Mouse (Mus musculus) embryonic facial prominence, embryonic 10.5 days (tissue): ENCODE measurements around the gene Slc10a6. TPM values are rescaled to one million over a fixed set of nuclear protein-coding genes. Genes with fewer than 3 reads are reported as not detected.

Source experiments
- DNase-seq: peaks from one replicate; pipeline ENCODE4 v3.0.0-alpha.2; 2017; ENCODE audit warnings: low spot score
- H3K27ac ChIP-seq: fragments of 300-500 bp; sonication (generic); replicated peaks from 2 replicates; pipeline ENCODE4 v1.5.1; 2016; ENCODE audit warnings: mild to moderate bottlenecking
- H3K27me3 ChIP-seq: fragments of 300-500 bp; sonication (generic); replicated peaks from 2 replicates; pipeline ENCODE4 v1.6.1; 2016; ENCODE audit warnings: low read depth, mild to moderate bottlenecking; ENCODE audit not compliant: poor library complexity, severe bottlenecking
- H3K36me3 ChIP-seq: fragments of 300-500 bp; sonication (generic); replicated peaks from 2 replicates; pipeline ENCODE4 v1.6.1; 2016; ENCODE audit warnings: mild to moderate bottlenecking, moderate library complexity
- H3K4me1 ChIP-seq: fragments of 300-500 bp; sonication (generic); 2 replicates; pipeline ENCODE4 v1.6.1; 2016
- H3K4me3 ChIP-seq: fragments of 300-500 bp; sonication (generic); 2 replicates; pipeline ENCODE4 v1.5.1; 2016; ENCODE audit warnings: mild to moderate bottlenecking, moderate library complexity
- H3K9me3 ChIP-seq: fragments of 300-500 bp; sonication (generic); 2 replicates; pipeline ENCODE4 v1.6.1; 2016; ENCODE audit warnings: mild to moderate bottlenecking
- WGBS: fragments of 180-500 bp; shearing (Covaris S2); methylation state at CpG from one replicate; pipeline ENCODE4 v1.1.7; 2016; 5-methylcytosine and 5-hydroxymethylcytosine counted together
- polyA plus RNA-seq: library from polyadenylated mRNA; unstranded; fragments of >200 nt; fragmentation: Nextera tagmentation; extraction: Ambion mirVana; gene quantifications from 2 replicates; pipeline ENCODE4 v1.2.1, GENCODE M21; 2016

Gene Slc10a6
- polyA plus RNA-seq, 1 experiment from 2014 or later, result not detected

GRCm38 (mm10) chr5:103654780-103655179 lies 25.6 kb upstream of the Slc10a6 start:
- Histone ChIP-seq H3K4me1 (0 out of 2 replicates have a peak, but pooled peaks cover 6% of the 10 kb centered on the region), H3K36me3 (no peaks in the 10 kb centered on the region), H3K9me3 (no peaks in the 10 kb centered on the region), H3K27me3 (peaks cover 4% of the 10 kb centered on the region; the same call in 1 of the 2 replicates), H3K4me3 (peak overlapping the region; percentile 65), H3K27ac (no peak overlapping the region)
- DNase-seq, result no peak
- WGBS, result 78% methylated on average over 4 of the region's 4 CpGs

GRCm38 (mm10) chr5:103654225-103654624 lies 25.0 kb upstream of the Slc10a6 start:
- DNase-seq, result peak; percentile 65
- Histone ChIP-seq H3K36me3 (no peaks in the 10 kb centered on the region), H3K27ac (no peak overlapping the region), H3K4me1 (0 out of 2 replicates have a peak, but pooled peaks cover 6% of the 10 kb centered on the region), H3K27me3 (peaks cover 4% of the 10 kb centered on the region; the same call in 1 of the 2 replicates), H3K4me3 (no peak overlapping the region), H3K9me3 (no peaks in the 10 kb centered on the region)
- 24% methylated on average over 6 of the region's 6 CpGs for WGBS

- no peak for DNase-seq
- Histone ChIP-seq H3K9me3 (no peaks in the 10 kb centered on the region), H3K36me3 (no peaks in the 10 kb centered on the region), H3K4me3 (no peak overlapping the region), H3K4me1 (peaks cover 7% of the 10 kb centered on the region), H3K27ac (no peak overlapping the region), H3K27me3 (no peaks in the 10 kb centered on the region)
- 83% methylated on average over 3 of the region's 3 CpGs for WGBS
Observed at GRCm38 (mm10) chr5:103647320-103647719, 18.1 kb upstream of the Slc10a6 start.

GRCm38 (mm10) chr5:103644167-103644566 lies 15.0 kb upstream of the Slc10a6 start:
- no peaks in the 10 kb centered on the region for H3K27me3 ChIP-seq
- H3K36me3 ChIP-seq, result no peaks in the 10 kb centered on the region
- no peak overlapping the region for H3K4me3 ChIP-seq
- no peaks in the 10 kb centered on the region for H3K9me3 ChIP-seq
- DNase-seq, result no peak
- WGBS, result 90% methylated on average over 1 of the region's 1 CpGs
- no peak overlapping the region for H3K27ac ChIP-seq
- peaks cover 7% of the 10 kb centered on the region for H3K4me1 ChIP-seq

GRCm38 (mm10) chr5:103637162-103637561 lies 8.0 kb upstream of the Slc10a6 start:
- no peaks in the 10 kb centered on the region for H3K27me3 ChIP-seq
- 84% methylated on average over 2 of the region's 2 CpGs for WGBS
- no peak overlapping the region for H3K4me3 ChIP-seq
- no peaks in the 10 kb centered on the region for H3K9me3 ChIP-seq
- H3K36me3 ChIP-seq, result no peaks in the 10 kb centered on the region
- no peak overlapping the region for H3K27ac ChIP-seq
- H3K4me1 ChIP-seq, result no peaks in the 10 kb centered on the region
- DNase-seq, result no peak

- WGBS, result 80% methylated on average over 9 of the region's 9 CpGs
Observed at GRCm38 (mm10) chr5:103629854-103630580, 814 bp upstream of the Slc10a6 start.

GRCm38 (mm10) chr5:103628499-103628898 lies 704 bp downstream of the Slc10a6 start:
- no peaks in the 10 kb centered on the region for H3K27me3 ChIP-seq
- no peak for DNase-seq
- no peaks in the 10 kb centered on the region for H3K36me3 ChIP-seq
- H3K4me1 ChIP-seq, result peaks cover 8% of the 10 kb centered on the region; the same call in 1 of the 2 replicates
- no peak overlapping the region for H3K4me3 ChIP-seq
- no peak overlapping the region for H3K27ac ChIP-seq
- H3K9me3 ChIP-seq, result no peaks in the 10 kb centered on the region
- 84% methylated on average over 6 of the region's 6 CpGs for WGBS

More at GRCm38 (mm10) chr5:103629854-103630580, 814 bp upstream of the Slc10a6 start:
- DNase-seq, result no peak
- no peaks in the 10 kb centered on the region for H3K36me3 ChIP-seq
- no peak overlapping the region for H3K4me3 ChIP-seq
- H3K4me1 ChIP-seq, result peaks cover 8% of the 10 kb centered on the region; the same call in 1 of the 2 replicates
- no peaks in the 10 kb centered on the region for H3K27me3 ChIP-seq
- no peaks in the 10 kb centered on the region for H3K9me3 ChIP-seq
- no peak overlapping the region for H3K27ac ChIP-seq

- DNase-seq, result no peak
- Histone ChIP-seq H3K27ac (no peak overlapping the region), H3K27me3 (no peaks in the 10 kb centered on the region), H3K4me3 (no peak overlapping the region), H3K36me3 (no peaks in the 10 kb centered on the region), H3K9me3 (no peaks in the 10 kb centered on the region), H3K4me1 (peaks cover 8% of the 10 kb centered on the region; the same call in 1 of the 2 replicates)
- WGBS, result 92% methylated on average over 5 of the region's 5 CpGs
Observed at GRCm38 (mm10) chr5:103624831-103625230, 4.4 kb downstream of the Slc10a6 start.

- no peak overlapping the region for H3K27ac ChIP-seq
- no peaks in the 10 kb centered on the region for H3K9me3 ChIP-seq
- H3K36me3 ChIP-seq, result no peaks in the 10 kb centered on the region
- H3K4me1 ChIP-seq, result peaks cover 2% of the 10 kb centered on the region; the same call in 1 of the 2 replicates
- no peak for DNase-seq
- 91% methylated on average over 5 of the region's 5 CpGs for WGBS
- no peaks in the 10 kb centered on the region for H3K27me3 ChIP-seq
- no peak overlapping the region for H3K4me3 ChIP-seq
Observed at GRCm38 (mm10) chr5:103622321-103622720, 6.9 kb downstream of the Slc10a6 start.

- H3K27ac ChIP-seq, result no peak overlapping the region; the same call in 1 of the 2 replicates
- no peaks in the 10 kb centered on the region for H3K27me3 ChIP-seq
- H3K36me3 ChIP-seq, result no peaks in the 10 kb centered on the region
- peaks cover 6% of the 10 kb centered on the region; the same call in 1 of the 2 replicates for H3K4me1 ChIP-seq
- H3K4me3 ChIP-seq, result no peak overlapping the region
- WGBS, result 81% methylated on average over 12 of the region's 12 CpGs
- no peak for DNase-seq
- no peaks in the 10 kb centered on the region for H3K9me3 ChIP-seq
Observed at GRCm38 (mm10) chr5:103620301-103620973, 8.8 kb downstream of the Slc10a6 start.

GRCm38 (mm10) chr5:103617191-103617590 lies 12.0 kb downstream of the Slc10a6 start:
- Histone ChIP-seq H3K4me1 (peaks cover 6% of the 10 kb centered on the region; the same call in 1 of the 2 replicates), H3K9me3 (no peaks in the 10 kb centered on the region), H3K27ac (no peak overlapping the region), H3K36me3 (no peaks in the 10 kb centered on the region), H3K4me3 (no peak overlapping the region), H3K27me3 (no peaks in the 10 kb centered on the region)
- DNase-seq, result no peak
- 62% methylated on average over 9 of the region's 9 CpGs for WGBS

- Histone ChIP-seq H3K9me3 (no peaks in the 10 kb centered on the region), H3K36me3 (no peaks in the 10 kb centered on the region), H3K27me3 (no peaks in the 10 kb centered on the region), H3K27ac (no peak overlapping the region), H3K4me3 (no peak overlapping the region), H3K4me1 (0 out of 2 replicates have a peak, but pooled peaks cover 6% of the 10 kb centered on the region)
- 89% methylated on average over 7 of the region's 7 CpGs for WGBS
- no peak for DNase-seq
Observed at GRCm38 (mm10) chr5:103614356-103614755, 14.8 kb downstream of the Slc10a6 start.
